Mouse (Mus musculus): Measurements from ENCODE around the gene Cdh16. TPM values are rescaled to one million over a fixed set of nuclear protein-coding genes. Genes with fewer than 3 reads are reported as not detected.

Gene Cdh16
- not detected for polyA plus RNA-seq (2014; fragmentation: Illumina TruSeq; extraction: RNeasy Lipid Tissue Mini Kit (QIAGEN cat#74804); ENCODE audit: low read depth, low replicate concordance)

GRCm38 (mm10) chr8:104624161-104624560, at the start of gene Cdh16:
TSS of gene Cdh16 (minus strand) at chr8:104624396.

GRCm38 (mm10) chr8:104641426-104642323, 17.5 kb upstream of the Cdh16 start, which contains the start of gene Ciao2b:
TSS of gene Ciao2b (minus strand) at chr8:104641965.

GRCm38 (mm10) chr8:104630981-104631663, 6.9 kb upstream of the Cdh16 start, which contains the start of gene Rrad:
TSS of gene Rrad (minus strand) at chr8:104631327.

GRCm38 (mm10) chr8:104591133-104591834, 32.9 kb downstream of the Cdh16 start, which contains the start of gene Pdp2:
TSS of gene Pdp2 (plus strand) at chr8:104591451.

Other genes with a start within 250 kb of the Cdh16 start
- gene Cmtm4, start 228.6 kb downstream of the Cdh16 start, polyA plus RNA-seq (2014; fragmentation: Illumina TruSeq; extraction: RNeasy Lipid Tissue Mini Kit (QIAGEN cat#74804); ENCODE audit: low read depth, low replicate concordance), result 65.8 TPM
- gene Dync1li2, start 181.3 kb downstream of the Cdh16 start, polyA plus RNA-seq (2014; fragmentation: Illumina TruSeq; extraction: RNeasy Lipid Tissue Mini Kit (QIAGEN cat#74804); ENCODE audit: low read depth, low replicate concordance), result 123 TPM
- gene Terb1, start 114.5 kb downstream of the Cdh16 start, polyA plus RNA-seq (2014; fragmentation: Illumina TruSeq; extraction: RNeasy Lipid Tissue Mini Kit (QIAGEN cat#74804); ENCODE audit: low read depth, low replicate concordance), result 0.23 TPM
- 373 TPM for gene Nae1, start 89.8 kb downstream of the Cdh16 start, polyA plus RNA-seq (2014; fragmentation: Illumina TruSeq; extraction: RNeasy Lipid Tissue Mini Kit (QIAGEN cat#74804); ENCODE audit: low read depth, low replicate concordance)
- not detected for gene Car7, start 89.7 kb downstream of the Cdh16 start, polyA plus RNA-seq (2014; fragmentation: Illumina TruSeq; extraction: RNeasy Lipid Tissue Mini Kit (QIAGEN cat#74804); ENCODE audit: low read depth, low replicate concordance)
- gene Pdp2, start 32.9 kb downstream of the Cdh16 start, polyA plus RNA-seq (2014; fragmentation: Illumina TruSeq; extraction: RNeasy Lipid Tissue Mini Kit (QIAGEN cat#74804); ENCODE audit: low read depth, low replicate concordance), result 31.0 TPM
- gene Rrad, start 6.9 kb upstream of the Cdh16 start, polyA plus RNA-seq (2014; fragmentation: Illumina TruSeq; extraction: RNeasy Lipid Tissue Mini Kit (QIAGEN cat#74804); ENCODE audit: low read depth, low replicate concordance), result not detected
- gene Ciao2b, start 17.6 kb upstream of the Cdh16 start, polyA plus RNA-seq (2014; fragmentation: Illumina TruSeq; extraction: RNeasy Lipid Tissue Mini Kit (QIAGEN cat#74804); ENCODE audit: low read depth, low replicate concordance), result 1.3 TPM
- not detected for gene Ces2a, start 109.6 kb upstream of the Cdh16 start, polyA plus RNA-seq (2014; fragmentation: Illumina TruSeq; extraction: RNeasy Lipid Tissue Mini Kit (QIAGEN cat#74804); ENCODE audit: low read depth, low replicate concordance)
- gene Ces2b, start 207.2 kb upstream of the Cdh16 start, polyA plus RNA-seq (2014; fragmentation: Illumina TruSeq; extraction: RNeasy Lipid Tissue Mini Kit (QIAGEN cat#74804); ENCODE audit: low read depth, low replicate concordance), result not detected
- not detected for gene Ces2c, start 222.7 kb upstream of the Cdh16 start, polyA plus RNA-seq (2014; fragmentation: Illumina TruSeq; extraction: RNeasy Lipid Tissue Mini Kit (QIAGEN cat#74804); ENCODE audit: low read depth, low replicate concordance)

Data from adrenal gland, adult 10 weeks (tissue).